25 mouse cellular contexts compared by ENCODE assay signal in genomic region chr16:30295106-30295505, GRCm38 (mm10). TPM values are rescaled to one million over a fixed set of nuclear protein-coding genes. Genes with fewer than 3 reads are reported as not detected.
DNase-seq lines count a peak whose midpoint lies in the region; ATAC-seq lines count a peak whose summit lies in the region.
"Had no signal": no experiment of that assay in that cellular context is flagged by ENCODE, and none has a peak within 500 bp of the region (broad histone marks: within the 10 kb centered on the region; RNA-seq: fewer than 3 reads in every experiment).

No protein-coding gene starts in this region.

- DNase-seq in heart, adult 11 months: peak; percentile 69
- no peak for DNase-seq in heart, postnatal 10 days
- DNase-seq in heart, embryonic 10.5 days (ENCODE audit: low spot score): peak; percentile 67
- DNase-seq in heart, adult 18-20 months: no peak
- DNase-seq in frontal cortex, postnatal 10 days (ENCODE audit: low spot score in 2 of 2): no peak
- DNase-seq in retina, embryonic 14.5 days (ENCODE audit: low spot score): no peak
- DNase-seq: adrenal gland, adult 2 months; adrenal gland, adult 8-10 months; adrenal gland, postnatal 10 days; adrenal gland, postnatal 14 days; adrenal gland, postnatal 25 days; adrenal gland, postnatal 36 days; B cell, adult 2 months; cerebellum, adult 11 months; cerebellum, adult 11-12 months had no signal

- peaks cover 4% of the 10 kb centered on the region; the same call in 1 of the 2 replicates for H3K4me1 ChIP-seq in heart, embryonic 10.5 days

- no peaks in the 10 kb centered on the region for H3K36me3 ChIP-seq in heart, embryonic 10.5 days
- H3K36me3 ChIP-seq: G1E had no signal

- WGBS in heart, embryonic 10.5 days: 84% methylated on average over 7 of the region's 7 CpGs

- intact Hi-C loops in heart, postnatal 10 days (cut with DNase I): no loop called here

- peak; percentile 42 for ATAC-seq in common myeloid progenitor, adult 5-6 weeks (replicated peaks; ENCODE audit: low read depth, poor library complexity, severe bottlenecking)
- ATAC-seq in megakaryocyte progenitor cell, adult 5-6 weeks (replicated peaks; ENCODE audit: poor library complexity): peak; percentile 52
- ATAC-seq: activated CD4-positive, CD25-positive, alpha-beta regulatory T cell, adult 4 months; CD4-positive, CD25-positive, alpha-beta regulatory T cell, adult 4 months; Patski had no signal

- H3K27me3 ChIP-seq in heart, embryonic 10.5 days (ENCODE audit: insufficient read depth, poor library complexity, severe bottlenecking): peaks cover 18% of the 10 kb centered on the region; the same call in 1 of the 2 replicates
- H3K27me3 ChIP-seq: Patski had no signal

- H3K9me3 ChIP-seq in heart, embryonic 10.5 days: no peaks in the 10 kb centered on the region
- H3K9me3 ChIP-seq: G1E had no signal

- no peak overlapping the region for H3K27ac ChIP-seq in heart, embryonic 10.5 days

- no peak overlapping the region for H3K4me3 ChIP-seq in heart, embryonic 10.5 days

RNA-seq across cellular contexts. Expression of gene Lrrc15, which starts 12.1 kb away (rescaled TPM):
- total RNA-seq in heart, postnatal 10 days (2021): under 1 TPM; 0.60 to 0.65 TPM
- polyA plus RNA-seq in heart, embryonic 10.5 days (2016; fragmentation: Nextera tagmentation; extraction: Ambion mirVana): 0.20 and 0.37 TPM in 2 replicates
- under 1 TPM; 0.08 to 0.20 TPM for total RNA-seq in heart, adult 18-20 months (2021)
- not detected in 2 replicates for total RNA-seq in common myeloid progenitor, adult 5-6 weeks (2017)
- total RNA-seq in megakaryocyte progenitor cell, adult 5-6 weeks (2015): not detected in 2 replicates
- total RNA-seq in megakaryocyte progenitor cell, adult 5-6 weeks (2017): not detected in 2 replicates
- total RNA-seq: adrenal gland, postnatal 25 days; CH12.LX; MEL had no signal
- polyA plus RNA-seq: activated CD4-positive, CD25-positive, alpha-beta regulatory T cell, adult 4 months; CD4-positive, CD25-positive, alpha-beta regulatory T cell, adult 4 months; G1E; Patski had no signal

RNA-seq across cellular contexts. Expression of gene Gp5, which starts 15.5 kb away (rescaled TPM):
- under 1 TPM; 0.42 to 0.67 TPM for total RNA-seq in heart, postnatal 10 days (2021)
- polyA plus RNA-seq in heart, embryonic 10.5 days (2016; fragmentation: Nextera tagmentation; extraction: Ambion mirVana): 3.0 and 5.4 TPM in 2 replicates
- total RNA-seq in heart, adult 18-20 months (2021): under 1 TPM; 0.50 to 0.80 TPM
- total RNA-seq in common myeloid progenitor, adult 5-6 weeks (2017): 11.8 and 11.9 TPM in 2 replicates
- 1.1 and 1.5 TPM in 2 replicates for total RNA-seq in megakaryocyte progenitor cell, adult 5-6 weeks (2015)
- total RNA-seq in megakaryocyte progenitor cell, adult 5-6 weeks (2017): 0.46 and 1.2 TPM in 2 replicates
- polyA plus RNA-seq: activated CD4-positive, CD25-positive, alpha-beta regulatory T cell, adult 4 months; CD4-positive, CD25-positive, alpha-beta regulatory T cell, adult 4 months had no signal

RNA-seq across cellular contexts. Expression of gene Cpn2, which starts 27.8 kb away (rescaled TPM):
- under 1 TPM; 0.30 to 0.67 TPM for total RNA-seq in heart, postnatal 10 days (2021)
- 0.23 TPM in 1 of 2 replicates, not detected in the other for polyA plus RNA-seq in heart, embryonic 10.5 days (2016; fragmentation: Nextera tagmentation; extraction: Ambion mirVana)
- total RNA-seq in heart, adult 18-20 months (2021): under 1 TPM; 0.10 to 0.13 TPM
- total RNA-seq in common myeloid progenitor, adult 5-6 weeks (2017): not detected in 2 replicates
- not detected in 2 replicates for total RNA-seq in megakaryocyte progenitor cell, adult 5-6 weeks (2015)
- not detected in 2 replicates for total RNA-seq in megakaryocyte progenitor cell, adult 5-6 weeks (2017)
- total RNA-seq: CH12.LX, ES-E14, MEL had no signal
- polyA plus RNA-seq: activated CD4-positive, CD25-positive, alpha-beta regulatory T cell, adult 4 months; brain, embryonic 14.5 days; CD4-positive, CD25-positive, alpha-beta regulatory T cell, adult 4 months; G1E; Patski had no signal

Comparison
In these comparisons a context has a peak if more than half of its experiments do, and no peak if none do; other contexts are left out.
1. DNase-seq: peak in heart, adult 11 months (single experiment) and heart, embryonic 10.5 days (single experiment); none in heart, postnatal 10 days (0 of 2), heart, adult 18-20 months (0 of 2), frontal cortex, postnatal 10 days (0 of 2) and retina, embryonic 14.5 days (single experiment).